Mouse (Mus musculus): ENCODE measurements around the gene Aldh3a1.
A peak's percentile ranks its signal among the peaks of the same experiment; 100 is the strongest.

Gene Aldh3a1

GRCm38 (mm10) chr11:61196616-61197353 is 10.6 kb upstream of the Aldh3a1 start:
- no peak for DNase-seq (ENCODE audit: low read depth, low spot score)

- DNase-seq (ENCODE audit: low read depth, low spot score) = no peak
These were observed 9.4 kb upstream of the Aldh3a1 start for GRCm38 (mm10) chr11:61197935-61198334.

DNA sequence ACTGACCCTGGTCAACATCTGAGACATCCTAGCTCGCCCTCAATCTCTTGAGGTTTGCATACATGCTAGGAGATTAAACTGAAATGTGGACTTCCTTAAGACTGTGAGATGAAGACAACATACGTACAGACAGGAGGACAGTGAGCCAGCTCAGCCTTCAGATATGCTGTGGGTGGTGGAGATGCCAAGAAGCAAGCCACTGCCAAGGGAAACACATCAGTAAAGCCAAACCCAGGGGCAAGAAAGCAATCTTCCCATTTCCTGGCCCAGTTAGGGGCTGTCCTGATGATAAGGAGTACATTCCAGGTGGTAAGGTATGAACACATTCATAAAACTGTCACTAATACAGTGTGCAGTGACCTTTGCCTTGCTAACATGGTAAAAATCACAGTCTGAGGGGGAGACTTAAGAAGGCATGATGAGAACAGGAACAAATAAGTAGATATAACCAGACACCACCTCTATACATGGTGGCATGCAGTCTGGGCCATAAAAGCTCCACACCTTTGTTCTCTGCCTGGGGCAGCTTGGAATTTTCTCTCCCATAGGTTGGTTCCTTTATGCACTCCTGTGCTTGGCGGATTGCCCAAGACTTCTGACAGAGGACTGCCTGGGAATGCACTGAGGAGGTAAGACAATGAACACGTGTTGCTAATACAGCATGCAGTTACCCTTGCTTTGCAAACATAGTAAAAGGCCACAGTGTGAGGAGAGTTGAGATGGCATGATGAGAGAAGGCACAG is 7.5 kb upstream of the Aldh3a1 start:
- no peak for DNase-seq (ENCODE audit: low read depth, low spot score)

GRCm38 (mm10) chr11:61202186-61202585 is 5.2 kb upstream of the Aldh3a1 start:
- no peak for DNase-seq (ENCODE audit: low read depth, low spot score)

- DNase-seq (ENCODE audit: low read depth, low spot score) = no peak
These were observed 4.5 kb upstream of the Aldh3a1 start for GRCm38 (mm10) chr11:61202810-61203209.

GRCm38 (mm10) chr11:61205167-61205950 is 2.0 kb upstream of the Aldh3a1 start:
- no peak for DNase-seq (ENCODE audit: low read depth, low spot score)

DNA sequence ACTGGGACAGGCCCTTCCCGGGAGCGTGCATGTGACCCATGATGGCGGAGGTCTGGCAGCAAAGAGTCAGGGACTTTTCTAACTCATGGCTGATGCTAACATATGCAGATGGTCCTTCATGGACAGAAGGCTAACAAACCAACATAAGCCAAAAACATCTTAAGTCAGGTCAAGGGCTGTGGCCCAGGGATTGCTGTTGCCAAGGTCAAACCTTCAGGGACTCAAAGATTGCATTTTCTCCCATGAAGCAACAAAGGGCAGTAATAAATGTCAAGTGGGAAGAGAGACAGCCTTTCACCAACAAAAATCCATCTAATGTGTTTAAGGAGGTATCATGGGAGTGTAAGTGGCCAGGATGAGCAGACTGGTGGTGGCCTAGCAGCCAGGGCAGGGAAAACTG is 1.2 kb upstream of the Aldh3a1 start:
- no peak for DNase-seq (ENCODE audit: low read depth, low spot score)

DNA sequence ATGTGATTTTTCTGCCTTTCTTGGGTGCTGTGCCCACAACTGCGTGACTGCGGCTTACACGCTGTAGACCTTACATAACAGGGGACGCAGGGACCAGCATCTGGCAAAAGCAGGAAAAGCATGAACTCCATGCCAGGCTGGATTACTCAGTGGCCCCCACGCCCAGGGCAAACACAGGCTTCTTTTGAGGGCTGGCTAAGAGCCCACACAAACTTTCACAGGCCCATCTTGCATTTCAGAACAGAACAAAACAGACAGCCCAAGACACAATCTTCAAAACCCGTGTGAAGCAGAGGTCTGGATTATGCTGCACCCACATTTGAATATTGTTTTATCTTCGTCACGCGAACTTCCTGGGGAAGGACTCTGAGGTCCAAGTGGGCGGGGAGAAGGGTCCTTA is 979 bp downstream of the Aldh3a1 start:
- DNase-seq (ENCODE audit: low read depth, low spot score) = no peak

DNA sequence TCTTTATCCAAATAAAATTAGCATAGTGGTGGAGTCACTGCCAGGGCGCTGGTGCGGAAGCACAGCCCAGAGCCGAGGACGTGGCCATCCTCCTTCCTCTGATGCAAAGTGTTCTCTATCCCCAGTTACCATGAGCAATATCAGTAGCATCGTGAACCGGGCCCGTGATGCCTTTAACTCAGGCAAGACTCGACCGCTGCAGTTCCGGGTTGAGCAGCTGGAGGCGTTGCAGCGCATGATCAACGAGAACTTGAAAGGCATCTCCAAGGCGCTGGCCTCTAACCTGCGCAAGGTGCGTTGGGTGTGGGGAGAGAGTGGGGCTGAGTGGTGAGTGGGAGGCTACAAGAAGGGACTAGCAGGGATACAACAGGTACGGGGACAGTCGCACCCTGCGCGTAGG is 4.8 kb downstream of the Aldh3a1 start:
- no peak for DNase-seq (ENCODE audit: low read depth, low spot score)

GRCm38 (mm10) chr11:61215936-61216335 is 8.6 kb downstream of the Aldh3a1 start:
- DNase-seq (ENCODE audit: low read depth, low spot score) = no peak

- no peak for DNase-seq (ENCODE audit: low read depth, low spot score)
These were observed 13.0 kb downstream of the Aldh3a1 start for GRCm38 (mm10) chr11:61220156-61220881.

DNA sequence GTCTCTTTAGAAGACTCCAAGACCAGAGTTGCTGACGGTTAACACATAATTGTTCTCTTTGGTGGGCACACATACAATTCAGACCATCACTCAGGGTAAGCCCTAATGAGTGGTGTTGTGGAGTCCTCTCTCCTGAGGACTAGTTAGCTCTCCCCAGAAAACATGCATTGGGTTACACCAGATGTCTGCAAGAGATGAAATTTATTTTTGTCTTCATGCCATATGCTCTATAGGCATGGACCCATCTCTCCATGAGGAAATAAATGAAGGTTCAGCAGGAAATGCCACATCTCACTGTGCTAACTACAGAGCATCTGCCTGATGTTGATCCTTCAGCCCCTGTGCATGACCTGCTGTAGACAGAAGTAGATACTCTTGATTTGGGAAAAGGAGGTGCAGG is 14.7 kb downstream of the Aldh3a1 start:
- no peak for DNase-seq (ENCODE audit: low read depth, low spot score)

DNA sequence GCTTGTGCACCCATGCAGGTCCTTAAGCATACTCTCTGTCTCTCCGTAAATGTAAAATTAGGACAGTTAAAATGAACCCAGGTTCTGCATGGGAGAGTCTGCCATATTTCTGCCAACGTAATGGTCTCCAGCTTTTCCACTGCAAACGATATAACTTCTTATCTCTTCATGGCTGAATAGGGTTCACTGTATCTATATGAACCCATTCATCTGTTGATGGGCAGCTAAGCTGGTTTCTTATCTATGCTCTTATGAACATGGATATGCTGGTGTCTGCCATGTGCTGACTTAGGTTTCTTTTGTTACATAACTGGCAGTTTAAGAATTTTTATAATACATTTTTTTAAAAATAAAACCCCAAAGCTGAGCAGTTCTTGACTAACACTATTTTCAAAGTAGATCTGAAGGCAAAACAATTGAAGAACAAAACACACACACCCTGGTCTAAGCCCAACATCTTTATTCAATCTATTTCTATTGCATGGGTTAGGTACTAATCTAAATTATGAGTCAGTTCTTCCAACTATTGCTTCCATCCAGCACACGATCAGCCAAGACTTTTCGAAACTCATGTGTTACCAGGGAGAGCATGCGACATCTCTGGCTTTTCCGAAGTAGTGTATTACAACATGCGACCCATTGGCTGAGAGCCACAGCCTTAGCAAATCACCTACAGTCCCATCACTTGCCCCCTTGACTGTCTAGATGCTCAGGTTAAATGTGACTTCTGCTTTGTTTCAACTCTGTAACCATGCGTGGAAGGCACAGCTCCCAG is 15.8 kb downstream of the Aldh3a1 start:
- no peak for DNase-seq (ENCODE audit: low read depth, low spot score)

- DNase-seq (ENCODE audit: low read depth, low spot score) = no peak
These were observed 17.0 kb downstream of the Aldh3a1 start for GRCm38 (mm10) chr11:61224234-61224744.

- no peak for DNase-seq (ENCODE audit: low read depth, low spot score)
These were observed 17.6 kb downstream of the Aldh3a1 start for GRCm38 (mm10) chr11:61224907-61225306.

DNA sequence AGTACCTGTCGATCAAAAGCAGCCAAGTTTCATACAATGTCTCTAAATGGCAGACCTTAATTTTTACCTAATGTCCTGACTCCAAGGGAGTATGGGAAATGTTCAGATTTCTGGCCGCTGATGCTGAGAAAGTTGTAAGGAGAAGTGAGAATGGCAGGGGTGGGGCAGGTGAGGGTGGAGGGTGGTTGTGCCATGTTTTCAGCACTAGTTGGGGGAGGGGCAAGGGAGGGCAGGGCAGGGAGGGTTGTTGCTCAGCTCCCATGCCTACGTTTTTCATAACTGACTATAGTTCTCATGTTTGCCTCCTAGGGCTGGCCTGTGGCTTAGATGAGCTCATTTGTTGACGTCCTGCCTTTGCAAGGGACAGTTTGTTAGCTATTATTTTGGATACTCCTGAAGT is 18.2 kb downstream of the Aldh3a1 start:
- DNase-seq (ENCODE audit: low read depth, low spot score) = no peak

- DNase-seq (ENCODE audit: low read depth, low spot score) = no peak
These were observed 18.6 kb downstream of the Aldh3a1 start for GRCm38 (mm10) chr11:61225941-61226412.

GRCm38 (mm10) chr11:61227816-61228215 is 20.5 kb downstream of the Aldh3a1 start:
- DNase-seq (ENCODE audit: low read depth, low spot score) = no peak

- DNase-seq (ENCODE audit: low read depth, low spot score) = no peak
These were observed 21.1 kb downstream of the Aldh3a1 start for GRCm38 (mm10) chr11:61228406-61228805.

- peak; percentile 87 for DNase-seq (ENCODE audit: low read depth, low spot score)
These were observed 24.0 kb downstream of the Aldh3a1 start for GRCm38 (mm10) chr11:61231329-61231728.

DNA sequence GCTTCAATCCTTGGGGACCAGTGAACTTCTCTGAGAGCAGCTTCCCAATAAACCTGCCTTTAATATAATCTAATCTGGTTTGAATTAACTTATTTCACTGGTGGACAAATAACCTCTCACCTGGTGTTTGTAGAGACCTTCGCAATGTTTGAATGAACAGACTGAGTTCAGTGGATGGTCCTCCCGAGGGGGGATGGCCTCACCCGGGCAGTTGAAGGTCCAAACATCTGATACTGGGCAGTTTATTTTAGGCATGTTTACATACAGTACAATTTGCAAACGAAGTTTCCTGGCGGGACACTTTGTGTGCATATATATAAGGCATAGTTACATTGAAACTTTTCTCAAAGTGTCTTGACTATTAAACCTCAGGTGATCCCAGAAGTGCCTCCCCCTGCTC is 26.8 kb downstream of the Aldh3a1 start:
- no peak for DNase-seq (ENCODE audit: low read depth, low spot score)
